Mouse (Mus musculus): Measurements from ENCODE around the gene Gmnn.
A peak's percentile ranks its signal among the peaks of the same experiment; 100 is the strongest.

Gene Gmnn

GRCm38 (mm10) chr13:24761083-24761402 lies 680 bp downstream of the Gmnn start:
- no peak for DNase-seq (ENCODE audit: low spot score in 2 of 2)

GRCm38 (mm10) chr13:24760351-24760870 lies 1.3 kb downstream of the Gmnn start:
- no peak for DNase-seq (ENCODE audit: low spot score in 2 of 2)

- no peak for DNase-seq (ENCODE audit: low spot score in 2 of 2)
These were observed 2.3 kb downstream of the Gmnn start for GRCm38 (mm10) chr13:24759451-24759850.

- no peak for DNase-seq (ENCODE audit: low spot score in 2 of 2)
These were observed 3.7 kb downstream of the Gmnn start for GRCm38 (mm10) chr13:24757820-24758564.

GRCm38 (mm10) chr13:24756756-24757155 lies 5.0 kb downstream of the Gmnn start:
- DNase-seq (ENCODE audit: low spot score in 2 of 2), result no peak

GRCm38 (mm10) chr13:24751396-24751795 lies 10.3 kb downstream of the Gmnn start:
- DNase-seq (ENCODE audit: low spot score in 2 of 2), result no peak

GRCm38 (mm10) chr13:24750807-24751206 lies 10.9 kb downstream of the Gmnn start:
- DNase-seq (ENCODE audit: low spot score in 2 of 2), result no peak

GRCm38 (mm10) chr13:24747823-24748222 lies 13.9 kb downstream of the Gmnn start:
- DNase-seq (ENCODE audit: low spot score in 2 of 2), result no peak

- DNase-seq (ENCODE audit: low spot score in 2 of 2), result no peak
These were observed 20.7 kb downstream of the Gmnn start, which contains the start of gene Armh2 for GRCm38 (mm10) chr13:24741028-24741427. TSS of gene Armh2 (plus strand) at chr13:24741232.

- DNase-seq (ENCODE audit: low spot score in 2 of 2), result no peak
These were observed 26.1 kb downstream of the Gmnn start for GRCm38 (mm10) chr13:24735608-24736131.

- no peak for DNase-seq (ENCODE audit: low spot score in 2 of 2)
These were observed 27.2 kb downstream of the Gmnn start for GRCm38 (mm10) chr13:24734502-24734901.

- no peak for DNase-seq (ENCODE audit: low spot score in 2 of 2)
These were observed 32.6 kb downstream of the Gmnn start for GRCm38 (mm10) chr13:24729128-24729527.

- DNase-seq (ENCODE audit: low spot score in 2 of 2), result no peak
These were observed 37.3 kb downstream of the Gmnn start for GRCm38 (mm10) chr13:24724395-24724759.

GRCm38 (mm10) chr13:24723699-24724394 lies 37.9 kb downstream of the Gmnn start:
- DNase-seq (ENCODE audit: low spot score in 2 of 2), result no peak

- DNase-seq (ENCODE audit: low spot score in 2 of 2), result no peak
These were observed 40.2 kb downstream of the Gmnn start for GRCm38 (mm10) chr13:24721502-24721901.

GRCm38 (mm10) chr13:24717677-24718076 lies 44.0 kb downstream of the Gmnn start:
- no peak for DNase-seq (ENCODE audit: low spot score in 2 of 2)

- no peak for DNase-seq (ENCODE audit: low spot score in 2 of 2)
These were observed 45.3 kb downstream of the Gmnn start for GRCm38 (mm10) chr13:24716441-24716840.

GRCm38 (mm10) chr13:24715601-24716000 lies 46.1 kb downstream of the Gmnn start:
- DNase-seq (ENCODE audit: low spot score in 2 of 2), result no peak

- no peak for DNase-seq (ENCODE audit: low spot score in 2 of 2)
These were observed 47.3 kb downstream of the Gmnn start for GRCm38 (mm10) chr13:24714360-24714885.

- DNase-seq (ENCODE audit: low spot score in 2 of 2), result peak; percentile 58 to 66
These were observed 48.2 kb downstream of the Gmnn start for GRCm38 (mm10) chr13:24713434-24714000.

GRCm38 (mm10) chr13:24712581-24713130 lies 49.1 kb downstream of the Gmnn start:
- DNase-seq (ENCODE audit: low spot score in 2 of 2), result no peak

- DNase-seq (ENCODE audit: low spot score in 2 of 2), result no peak
These were observed 50.8 kb downstream of the Gmnn start for GRCm38 (mm10) chr13:24710968-24711367.

Data from spleen, postnatal 14 days (tissue).